Mouse (Mus musculus) heart, embryonic 11.5 days (tissue): ENCODE data around the gene Tln1. TPM values are rescaled to one million over a fixed set of nuclear protein-coding genes. Genes with fewer than 3 reads are reported as not detected.
"Not testable (repeated sequence)": the region's sequence is repeated elsewhere in the genome, so short reads cannot be mapped to it uniquely, and the experiment has no call there.

ENCODE experiments used
- ATAC-seq: fragments of 200-750 bp; cut with Nextera tagmentation; replicated peaks from 2 replicates; pipeline ENCODE4 v1.8.0; 2017; ENCODE audit warnings: moderate library complexity; ENCODE audit not compliant: insufficient number of reproducible peaks, low FRiP score, low TSS enrichment
- H3K27ac ChIP-seq: fragments of 300-500 bp; sonication (generic); 2 replicates; pipeline ENCODE4 v1.5.1; 2014; ENCODE audit warnings: mild to moderate bottlenecking, low read depth, low read length
- H3K27me3 ChIP-seq: fragments of 300-500 bp; sonication (generic); 2 replicates; pipeline ENCODE4 v1.6.1; 2014; ENCODE audit warnings: mild to moderate bottlenecking, low read length, mixed read lengths; ENCODE audit not compliant: control insufficient read depth, insufficient read depth
- H3K36me3 ChIP-seq: fragments of 300-500 bp; sonication (generic); 2 replicates; pipeline ENCODE4 v1.6.1; 2014; ENCODE audit warnings: mild to moderate bottlenecking, low read length, moderate library complexity, mixed read lengths; ENCODE audit not compliant: control insufficient read depth, insufficient read depth
- H3K4me1 ChIP-seq: fragments of 300-500 bp; sonication (generic); 2 replicates; pipeline ENCODE4 v1.6.1; 2014; ENCODE audit warnings: low read length; ENCODE audit not compliant: control insufficient read depth, insufficient read depth
- H3K4me2 ChIP-seq: fragments of 300-500 bp; sonication (generic); 2 replicates; pipeline ENCODE4 v1.6.1; 2014; ENCODE audit warnings: mild to moderate bottlenecking, moderate library complexity
- H3K4me3 ChIP-seq: fragments of 300-500 bp; sonication (generic); 2 replicates; pipeline ENCODE4 v1.5.1; 2014; ENCODE audit warnings: low read depth, low read length
- H3K9ac ChIP-seq: fragments of 300-500 bp; sonication (generic); 2 replicates; pipeline ENCODE4 v1.6.1; 2014; ENCODE audit warnings: mild to moderate bottlenecking, low read depth, low read length, moderate library complexity
- H3K9me3 ChIP-seq: fragments of 300-500 bp; sonication (generic); replicated peaks from 2 replicates; pipeline ENCODE4 v1.6.1; 2016; ENCODE audit warnings: low read length; ENCODE audit not compliant: control insufficient read depth
- WGBS: fragments of 180-500 bp; shearing (Covaris S2); extraction: QIAGEN DNeasy Blood & Tissue Kit; methylation state at CpG from one replicate; pipeline ENCODE4 v1.1.7; 2014; ENCODE audit not compliant: insufficient replicate concordance; 5-methylcytosine and 5-hydroxymethylcytosine counted together
- polyA plus RNA-seq: library from polyadenylated mRNA; unstranded; fragments of >200 nt; fragmentation: Nextera tagmentation; extraction: Ambion mirVana; gene quantifications from 2 replicates; pipeline ENCODE4 v1.2.1, GENCODE M21; 2014

Tln1 gene
- polyA plus RNA-seq = 74.2 and 86.2 TPM in 2 replicates

- Histone ChIP-seq H3K4me3 (peak within 1 kb of the TSS; percentile 97), H3K36me3 (peaks cover 10% of the 10 kb centered on the region), H3K27me3 (no peaks in the 10 kb centered on the region), H3K4me2 (peak within 1 kb of the TSS; percentile 79), H3K4me1 (peaks cover 52% of the 10 kb centered on the region), H3K27ac (peak within 1 kb of the TSS; percentile 100), H3K9me3 (no peaks in the 10 kb centered on the region), H3K9ac (peak within 1 kb of the TSS; percentile 99)
- under 1% methylated on average over 62 of the region's 62 CpGs for WGBS
- ATAC-seq = peak; percentile 82
These were observed at the start of gene Tln1, which contains the start of gene Creb3 for GRCm38 (mm10) chr4:43561997-43562768. Gene Tln1, minus strand, starts transcription at chr4:43562691. Gene Creb3, plus strand, starts transcription at chr4:43562332.

- Histone ChIP-seq H3K9me3 (no peaks in the 10 kb centered on the region), H3K4me3 (no peak overlapping the region), H3K4me2 (no peak overlapping the region), H3K27me3 (no peaks in the 10 kb centered on the region), H3K9ac (no peak overlapping the region), H3K36me3 (no peaks in the 10 kb centered on the region), H3K4me1 (peaks cover 9% of the 10 kb centered on the region; the same call in 1 of the 2 replicates), H3K27ac (no peak overlapping the region)
- no peak for ATAC-seq
- 41% methylated on average over 9 of the region's 9 CpGs for WGBS
These were observed 42.5 kb upstream of the Tln1 start for GRCm38 (mm10) chr4:43604751-43605685.

- Histone ChIP-seq H3K9ac (no peak overlapping the region), H3K36me3 (no peaks in the 10 kb centered on the region), H3K4me2 (no peak overlapping the region), H3K9me3 (no peaks in the 10 kb centered on the region), H3K4me3 (no peak overlapping the region), H3K4me1 (peaks cover 9% of the 10 kb centered on the region; the same call in 1 of the 2 replicates), H3K27ac (no peak overlapping the region), H3K27me3 (no peaks in the 10 kb centered on the region)
- WGBS = 73% methylated on average over 3 of the region's 3 CpGs
- no peak for ATAC-seq
These were observed 41.6 kb upstream of the Tln1 start for GRCm38 (mm10) chr4:43604099-43604498.

- Histone ChIP-seq H3K9ac (no peak overlapping the region), H3K4me3 (no peak overlapping the region), H3K9me3 (no peaks in the 10 kb centered on the region), H3K4me1 (peaks cover 9% of the 10 kb centered on the region; the same call in 1 of the 2 replicates), H3K27me3 (no peaks in the 10 kb centered on the region), H3K4me2 (no peak overlapping the region), H3K27ac (no peak overlapping the region), H3K36me3 (no peaks in the 10 kb centered on the region)
- 73% methylated on average over 9 of the region's 9 CpGs for WGBS
- no peak for ATAC-seq
These were observed 37.9 kb upstream of the Tln1 start for GRCm38 (mm10) chr4:43600195-43600934.

- no peaks in the 10 kb centered on the region for H3K27me3 ChIP-seq
- H3K9me3 ChIP-seq = no peaks in the 10 kb centered on the region
- H3K9ac ChIP-seq = no peak overlapping the region
- WGBS = 78% methylated on average over 7 of the region's 7 CpGs
- ATAC-seq = no peak
- H3K4me1 ChIP-seq = no peaks in the 10 kb centered on the region
- H3K36me3 ChIP-seq = no peaks in the 10 kb centered on the region
- no peak overlapping the region for H3K27ac ChIP-seq
- no peak overlapping the region for H3K4me2 ChIP-seq
- H3K4me3 ChIP-seq = no peak overlapping the region
These were observed 36.3 kb upstream of the Tln1 start for GRCm38 (mm10) chr4:43598650-43599380.

GRCm38 (mm10) chr4:43598200-43598599 lies 35.7 kb upstream of the Tln1 start:
- no peak overlapping the region for H3K9ac ChIP-seq
- no peaks in the 10 kb centered on the region for H3K4me1 ChIP-seq
- no peaks in the 10 kb centered on the region for H3K27me3 ChIP-seq
- H3K27ac ChIP-seq = no peak overlapping the region
- no peak for ATAC-seq
- H3K36me3 ChIP-seq = no peaks in the 10 kb centered on the region
- no peak overlapping the region for H3K4me2 ChIP-seq
- WGBS = 72% methylated on average over 4 of the region's 4 CpGs
- H3K9me3 ChIP-seq = no peaks in the 10 kb centered on the region
- H3K4me3 ChIP-seq = no peak overlapping the region

- not testable (repeated sequence) for H3K4me1 ChIP-seq
These were observed 34.1 kb upstream of the Tln1 start for GRCm38 (mm10) chr4:43596597-43596996.

More at GRCm38 (mm10) chr4:43596597-43596996, 34.1 kb upstream of the Tln1 start:
- H3K9me3 ChIP-seq, H3K27me3 ChIP-seq, H3K36me3 ChIP-seq, ATAC-seq, H3K9ac ChIP-seq, H3K4me2 ChIP-seq, H3K27ac ChIP-seq, H3K4me3 ChIP-seq: not testable (repeated sequence)
- 71% methylated on average over 2 of the region's 2 CpGs for WGBS
